Mouse (Mus musculus): ENCODE measurements around the gene Actn1.

DNA sequence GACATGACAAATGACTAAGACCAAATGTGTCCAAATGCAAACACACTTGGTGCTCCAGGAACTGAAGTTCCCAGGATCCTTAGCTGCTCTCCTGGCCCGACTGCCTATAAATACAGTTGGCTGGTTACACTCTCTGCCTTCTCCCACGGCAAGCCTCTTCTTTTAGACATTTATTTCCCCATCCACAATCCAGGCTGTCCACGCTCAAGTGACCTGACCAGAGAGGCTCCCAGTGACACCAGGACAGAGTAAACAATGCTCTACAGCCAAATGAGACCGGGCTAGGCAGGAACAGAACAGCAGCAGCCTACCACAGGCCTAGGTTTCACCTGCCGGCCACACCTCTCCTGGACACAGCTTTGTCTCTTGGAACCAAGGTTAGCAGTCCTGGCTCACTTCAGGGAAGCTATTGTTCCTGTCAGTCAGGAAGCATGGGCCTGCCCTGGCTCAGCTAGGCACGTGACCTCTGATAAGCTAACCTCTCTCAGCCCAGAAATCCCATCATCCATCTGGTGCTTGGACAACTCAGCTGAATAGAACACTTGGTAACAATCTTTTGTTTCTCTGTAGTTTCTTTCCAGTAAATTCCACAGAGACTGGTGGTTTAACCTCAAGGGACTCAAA lies 43.8 kb downstream of the Actn1 start:
- TF ChIP-seq GATA1 (IDR thresholded peaks at IDR 0.05; ENCODE audit: low read length), result no peak
- no peak for TF ChIP-seq TAL1 (IDR thresholded peaks at IDR 0.05; ENCODE audit: low read length)

Data from erythroblast, embryonic 14.5 days (primary cell).